Mouse (Mus musculus): ENCODE data around the gene Pan3.

Gene Pan3

DNA sequence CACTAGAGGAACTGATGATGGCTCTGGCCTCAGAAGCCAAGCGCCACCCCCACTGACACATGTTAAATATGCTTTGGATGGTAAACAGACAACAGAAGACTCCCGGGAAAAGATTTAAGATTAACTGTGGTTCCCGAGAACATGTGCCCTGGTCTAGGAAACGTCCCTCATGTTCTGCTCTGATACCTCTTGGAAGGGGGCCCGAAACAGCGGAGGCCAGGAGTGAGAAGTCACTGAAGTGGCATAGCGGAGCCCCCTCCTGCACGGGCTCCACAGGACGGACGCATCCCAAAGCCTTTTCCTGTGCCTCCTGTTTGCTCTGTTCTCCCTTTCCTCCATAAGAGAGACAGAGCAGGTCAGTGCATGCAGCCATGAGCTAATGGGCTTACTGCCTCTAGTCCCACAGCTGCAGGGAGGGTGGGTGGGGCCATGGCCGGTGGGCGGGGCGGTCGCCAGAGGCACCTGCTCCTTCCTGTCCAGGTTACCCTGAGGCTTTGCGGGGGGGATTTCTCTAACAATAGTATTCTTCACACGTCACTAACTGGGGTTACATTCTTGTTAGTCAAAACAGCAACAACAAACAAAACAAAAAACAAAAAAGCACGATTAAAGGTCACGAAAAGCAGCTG, 133.7 kb downstream of the Pan3 start:
- DNase-seq: peak; percentile 39 to 65

DNA sequence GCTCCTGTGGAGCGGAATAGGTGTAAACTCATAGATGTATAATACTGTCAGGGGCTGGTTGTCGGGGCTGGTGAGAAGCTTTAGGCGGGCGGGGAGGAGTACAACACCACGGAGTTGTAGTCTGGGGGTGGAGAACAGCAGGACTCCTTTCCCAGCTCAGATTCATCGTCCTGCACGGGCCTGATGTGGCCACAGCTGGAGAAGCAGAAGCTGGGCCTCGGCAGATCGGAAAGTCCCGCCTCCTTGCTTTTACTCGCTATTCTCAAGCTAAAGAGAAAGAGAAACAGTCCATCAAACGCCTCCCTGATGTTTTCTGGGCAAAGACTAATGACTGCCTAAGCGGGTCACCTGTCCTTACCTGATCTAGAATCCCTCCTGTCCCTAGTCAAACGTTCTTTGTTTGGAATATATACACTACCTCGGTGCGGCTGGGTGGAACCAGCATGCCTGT, 134.2 kb downstream of the Pan3 start:
- no peak for DNase-seq

DNA sequence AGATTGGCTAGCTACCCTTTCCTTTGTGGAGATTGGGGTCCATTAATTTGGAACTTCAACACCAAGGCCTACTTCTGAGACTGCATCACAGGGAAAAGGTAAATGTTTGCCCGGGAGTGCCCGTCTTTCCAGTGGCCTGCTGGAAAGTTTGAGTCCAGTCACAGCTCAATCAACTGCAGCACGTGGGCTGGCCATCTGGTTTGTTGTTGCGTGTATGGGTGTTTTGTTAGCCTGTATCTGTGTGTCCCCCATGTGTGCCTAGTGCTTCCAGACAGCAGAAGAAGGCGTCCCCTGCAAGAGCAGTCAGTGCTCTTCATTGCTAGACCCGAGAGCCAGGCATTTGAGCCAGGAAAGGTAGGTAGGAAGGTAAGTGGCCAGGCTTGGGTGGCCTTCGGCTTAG, 135.5 kb downstream of the Pan3 start:
- no peak for DNase-seq

DNA sequence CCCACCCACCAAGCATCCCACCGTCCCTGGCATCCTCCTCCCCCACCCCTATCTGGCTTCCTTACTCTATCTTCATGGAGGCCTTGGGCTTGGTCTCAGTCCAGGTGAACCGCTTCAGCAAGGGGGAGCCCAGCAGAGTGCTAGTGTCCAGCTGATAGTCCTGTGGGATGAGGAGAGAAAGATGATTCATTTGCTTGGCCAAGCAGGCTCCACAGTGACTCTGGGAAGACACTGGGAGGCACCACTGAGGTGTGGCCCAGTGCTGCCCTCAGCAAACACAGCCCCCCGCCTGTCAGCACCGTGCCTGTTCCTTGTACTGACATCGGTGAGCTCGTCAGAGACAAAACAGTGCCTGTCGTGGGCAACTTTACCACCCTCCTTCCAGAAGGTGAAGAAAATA, 136.4 kb downstream of the Pan3 start:
- DNase-seq: no peak

DNA sequence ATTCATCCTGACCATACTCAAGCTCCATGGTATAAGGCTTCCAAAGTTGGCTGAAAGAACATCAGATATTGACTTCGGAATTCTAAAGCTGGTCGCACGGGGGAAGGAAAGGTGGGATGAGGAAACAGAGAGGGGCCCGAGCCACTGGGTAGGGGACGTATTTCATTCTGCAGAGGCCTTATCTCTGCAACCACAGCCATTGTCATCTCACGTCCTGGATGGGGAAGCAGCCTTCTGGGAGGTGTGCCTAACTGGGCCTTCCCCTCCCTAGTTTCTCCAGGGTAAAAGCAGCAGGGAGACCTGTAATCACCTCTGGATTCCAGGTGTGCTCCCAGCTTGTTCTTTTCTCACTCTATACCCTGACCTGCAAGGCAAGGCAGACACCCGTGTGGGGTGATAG, 142.7 kb downstream of the Pan3 start:
- no peak for DNase-seq

DNA sequence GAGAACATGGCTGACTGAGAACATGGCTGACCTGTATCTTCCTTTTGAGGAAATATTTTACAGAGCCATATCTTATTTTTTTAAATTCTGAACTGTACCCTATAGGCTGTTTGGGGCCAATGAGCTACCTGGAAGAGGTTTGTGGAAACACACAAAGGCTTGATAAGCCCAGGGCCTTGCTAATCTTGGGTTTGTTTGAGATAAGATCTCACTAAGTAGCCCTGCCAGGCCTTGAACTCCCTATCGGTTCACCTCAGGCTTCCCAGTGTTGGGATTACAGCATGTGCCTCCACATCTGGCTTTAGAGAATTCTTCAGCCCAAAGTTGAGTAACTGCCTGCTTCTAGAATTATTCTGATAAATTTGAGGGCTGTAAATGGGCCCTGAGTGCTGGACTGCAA, 143.6 kb downstream of the Pan3 start:
- DNase-seq: no peak

DNA sequence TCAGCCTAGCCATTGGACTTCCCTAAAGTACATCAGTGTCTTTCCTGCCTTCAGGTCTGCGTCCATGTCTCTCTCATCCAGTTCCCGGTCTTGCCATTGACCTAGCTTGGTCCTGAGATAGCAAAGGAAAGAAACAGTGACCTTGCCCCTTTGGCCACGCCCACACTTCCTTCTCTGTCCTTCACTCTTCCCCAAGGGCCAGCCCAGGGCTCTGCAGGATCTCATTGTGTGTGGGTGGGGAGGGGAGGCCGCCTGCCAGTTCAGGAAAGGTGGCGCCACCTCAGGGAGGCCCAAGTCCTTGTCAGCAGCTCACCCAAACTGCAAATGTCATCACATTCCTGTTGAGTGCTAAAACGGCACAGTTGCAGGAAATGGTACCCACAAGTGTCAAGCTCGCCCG, 144.6 kb downstream of the Pan3 start:
- DNase-seq: peak; percentile 76 to 89

DNA sequence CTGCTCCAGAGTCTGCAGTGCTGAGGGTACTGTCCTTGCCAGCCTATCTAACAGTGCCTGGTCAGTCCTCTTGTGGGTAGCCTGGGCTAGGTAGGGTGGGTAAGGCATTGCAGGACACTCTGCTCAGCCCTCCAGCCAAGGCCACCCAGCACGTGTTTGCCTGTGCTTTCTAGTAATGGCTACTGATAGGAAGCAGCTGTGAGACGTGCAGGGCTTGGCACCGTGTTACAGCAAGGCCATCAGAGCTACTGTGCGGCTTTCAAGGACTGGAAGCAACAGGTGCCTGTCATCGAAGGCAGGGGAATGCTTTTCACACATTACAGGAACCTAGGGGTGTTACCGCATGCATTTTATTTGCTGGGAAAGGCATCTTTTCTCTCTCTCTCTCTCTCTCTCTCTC, 147.0 kb downstream of the Pan3 start:
- no peak for DNase-seq

DNA sequence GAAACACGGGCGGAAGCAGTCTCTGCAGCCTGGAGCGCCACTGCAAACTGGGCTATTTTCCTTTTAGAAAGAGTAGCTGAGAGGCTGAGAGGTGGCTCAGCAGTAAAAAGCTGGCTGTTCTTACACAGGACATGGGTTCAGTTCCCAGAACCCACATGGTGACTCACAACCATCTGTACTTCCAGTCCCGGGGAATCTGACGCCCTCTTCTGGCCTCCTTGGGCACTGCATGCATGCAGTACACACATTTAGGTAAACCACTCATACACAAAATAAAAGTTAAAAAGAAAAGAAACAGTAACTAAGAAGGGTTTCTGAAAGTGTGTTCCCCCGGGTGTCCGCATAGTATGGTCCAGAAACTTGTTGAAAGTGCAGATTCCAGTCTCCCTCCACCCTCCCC, 149.2 kb downstream of the Pan3 start:
- DNase-seq: no peak

DNA sequence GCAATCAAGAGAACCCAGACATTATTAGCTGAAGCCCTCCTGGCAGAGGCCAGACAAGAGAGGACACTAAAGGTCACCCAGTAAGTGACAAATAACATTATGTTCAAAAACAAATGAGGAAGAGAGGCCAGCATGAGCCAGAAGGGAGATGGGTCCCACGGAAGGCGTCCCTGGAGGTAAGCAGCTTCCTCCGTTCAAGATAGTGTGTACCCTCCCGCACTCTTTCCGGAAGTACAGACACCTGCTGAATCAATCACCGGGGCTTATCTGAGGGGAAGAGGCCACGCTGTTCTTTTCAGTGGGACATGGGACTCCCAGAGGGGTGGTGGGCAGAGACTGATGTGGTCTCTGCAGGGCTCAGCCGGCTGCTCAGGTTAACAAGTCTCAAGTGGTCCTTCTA, 149.7 kb downstream of the Pan3 start:
- DNase-seq: peak in 1 of 2 experiments; percentile 77

DNA sequence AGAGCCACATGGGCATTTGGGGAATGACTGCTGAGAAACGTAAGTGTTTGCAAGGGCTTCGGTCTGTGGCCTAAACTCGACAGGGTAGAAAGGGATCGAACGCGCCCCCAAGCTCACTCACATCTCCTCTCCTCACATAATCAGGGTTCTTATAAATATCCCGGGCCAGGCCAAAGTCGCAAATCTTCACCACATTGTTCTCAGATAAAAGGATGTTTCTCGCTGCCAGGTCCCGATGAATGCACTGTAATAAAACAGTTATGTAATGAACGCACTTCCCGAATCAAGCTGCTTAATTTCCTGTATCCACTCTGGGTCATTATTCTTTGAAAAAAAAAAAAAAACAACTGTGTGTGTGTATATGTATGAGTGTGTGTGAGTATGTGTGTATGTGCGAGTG, 150.2 kb downstream of the Pan3 start:
- peak; percentile 37 to 65 for DNase-seq

DNA sequence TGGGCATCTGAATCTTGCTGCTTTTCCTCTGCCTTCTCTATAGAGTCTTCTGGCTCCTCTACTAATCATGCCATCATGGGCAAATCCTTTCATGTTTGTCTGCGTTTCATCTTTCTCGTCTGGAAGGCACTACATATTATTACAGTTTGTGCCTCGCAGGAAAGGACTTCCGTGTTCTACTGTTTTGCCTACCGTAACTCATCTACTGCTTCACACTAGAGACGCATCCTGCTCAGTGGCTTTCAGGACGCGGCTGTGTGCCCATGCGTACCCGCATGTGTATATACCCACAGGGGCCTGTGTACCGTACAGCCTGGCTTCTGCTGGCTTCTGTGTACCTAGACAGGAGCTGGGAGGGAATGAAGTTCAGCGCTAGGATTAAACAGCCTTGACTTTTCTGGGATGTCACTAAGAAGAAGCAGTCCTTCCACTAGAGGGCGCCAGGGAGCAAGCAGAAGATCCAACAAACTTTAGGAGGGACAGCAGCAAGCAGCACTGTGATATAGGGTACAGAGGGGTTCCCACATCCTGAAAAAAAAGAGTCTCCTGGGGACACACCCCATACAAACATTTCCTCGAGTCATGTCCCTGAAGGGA, 153.8 kb downstream of the Pan3 start:
- peak; percentile 81 to 94 for DNase-seq

DNA sequence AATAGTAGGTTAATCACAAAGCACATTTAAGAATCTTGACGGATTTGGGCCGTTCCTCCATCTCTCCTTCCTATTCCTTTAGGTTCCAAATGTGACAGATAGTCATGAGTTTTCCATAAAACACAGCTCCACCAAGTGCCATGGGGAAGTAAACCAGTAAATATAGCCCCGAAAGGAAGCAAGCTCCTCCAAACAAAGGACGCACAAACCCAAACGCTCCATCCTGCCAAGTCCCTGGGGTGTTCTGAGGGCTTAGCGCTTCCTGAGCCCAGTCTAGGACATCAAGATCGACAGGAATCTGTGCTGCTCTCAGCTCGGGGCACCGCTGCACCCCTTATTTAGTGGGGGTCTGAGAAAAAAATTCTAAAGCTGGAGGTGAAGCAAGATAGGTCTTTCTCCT, 154.7 kb downstream of the Pan3 start:
- DNase-seq: peak; percentile 40 to 75

DNA sequence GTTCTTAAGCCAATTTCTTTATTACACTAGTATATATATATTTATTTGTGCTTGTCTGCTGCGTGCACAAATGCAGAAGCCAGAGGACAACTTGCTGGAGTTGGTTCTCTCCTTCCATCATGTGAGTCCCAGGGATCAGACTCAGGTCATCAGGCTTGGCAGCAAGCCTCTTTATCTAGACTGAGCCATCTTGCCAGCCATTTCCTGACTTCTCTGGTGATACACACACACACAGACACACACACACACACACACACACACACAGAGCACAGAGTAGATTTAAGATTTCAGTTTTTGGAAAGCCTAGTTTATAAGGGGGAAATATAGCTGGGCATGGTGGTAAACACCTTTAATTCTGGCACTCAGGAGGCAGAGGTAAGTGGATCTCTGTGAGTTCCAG, 155.1 kb downstream of the Pan3 start:
- peak in 1 of 2 experiments; percentile 52 for DNase-seq

DNA sequence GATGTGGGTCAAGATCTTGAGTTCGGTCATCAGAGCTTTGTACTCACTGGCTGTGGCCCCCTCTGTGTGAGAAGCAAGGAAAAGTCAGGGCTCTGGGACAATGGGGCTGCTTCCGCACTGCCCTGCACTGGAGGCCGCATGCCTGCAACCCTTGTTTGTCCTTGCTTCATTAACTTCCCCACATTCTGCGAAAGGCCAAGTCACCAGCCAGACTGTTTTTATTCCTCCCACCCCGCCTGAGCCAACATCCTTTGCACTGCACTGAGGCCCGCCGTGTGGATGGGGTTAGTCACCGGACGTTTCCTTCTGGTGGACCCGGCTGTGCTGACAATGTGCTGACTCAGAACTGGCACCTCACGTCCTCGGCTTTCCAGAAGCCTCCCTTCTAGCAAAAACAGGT, 159.9 kb downstream of the Pan3 start:
- peak; percentile 34 to 62 for DNase-seq

DNA sequence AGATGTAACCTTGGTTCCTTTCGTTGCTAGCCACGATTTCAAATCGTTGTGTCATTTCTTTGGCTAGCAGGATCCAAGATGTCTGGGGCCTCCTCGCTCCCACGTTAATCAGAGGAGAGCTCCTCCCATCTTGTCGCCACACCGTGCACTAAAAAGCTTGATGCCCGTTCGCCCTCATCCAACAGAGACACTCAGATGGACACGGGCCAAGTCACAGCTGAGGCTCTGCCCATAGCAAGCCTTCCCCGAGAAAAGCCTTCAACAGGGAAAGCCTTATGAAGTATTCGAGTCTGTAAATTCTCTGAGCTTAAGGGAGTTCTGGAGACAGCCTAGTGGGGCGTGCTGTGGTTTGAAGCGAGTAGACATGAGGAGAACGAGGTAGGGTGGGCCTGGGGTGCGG, 167.9 kb downstream of the Pan3 start:
- no peak for DNase-seq

Measured in kidney, postnatal 25 days (tissue).